Mouse (Mus musculus) heart, embryonic 14.5 days (tissue): ENCODE measurements around the gene Prkg1. TPM values are rescaled to one million over a fixed set of nuclear protein-coding genes. Genes with fewer than 3 reads are reported as not detected.

Source experiments
- ATAC-seq: fragments of 200-750 bp; cut with Nextera tagmentation; 2 replicates; pipeline ENCODE4 v1.8.0; 2017; ENCODE audit warnings: low read depth, moderate TSS enrichment; ENCODE audit not compliant: insufficient number of reproducible peaks, insufficient read depth, low FRiP score
- H3K27ac ChIP-seq, 2 experiments: fragments of 200-500 bp in 1 of 2; fragments of 300-500 bp in 1 of 2; sonication (generic) in 1 of 2; replicated peaks in 1 of 2; 2 replicates each; pipeline ENCODE4 v1.5.1; 2012 to 2014; ENCODE audit warnings: low read depth in 2 of 2, low read length in 2 of 2, control low read depth in 1 of 2, mild to moderate bottlenecking in 1 of 2, mixed read lengths in 1 of 2; ENCODE audit not compliant: control insufficient read depth in 1 of 2, insufficient read depth in 1 of 2
- H3K27me3 ChIP-seq: fragments of 300-500 bp; sonication (generic); 2 replicates; pipeline ENCODE4 v1.6.1; 2014; ENCODE audit warnings: mild to moderate bottlenecking, low read length, control low read depth; ENCODE audit not compliant: control insufficient read depth, insufficient read depth
- H3K36me3 ChIP-seq: fragments of 300-500 bp; sonication (generic); 2 replicates; pipeline ENCODE4 v1.6.1; 2014; ENCODE audit warnings: mild to moderate bottlenecking, control low read depth, low read length, mixed read lengths; ENCODE audit not compliant: control insufficient read depth, insufficient read depth
- H3K4me1 ChIP-seq, 2 experiments: fragments of 200-500 bp in 1 of 2; fragments of 300-500 bp in 1 of 2; sonication (generic) in 1 of 2; 2 replicates each; pipeline ENCODE4 v1.6.1; 2012 to 2014; ENCODE audit warnings: low read length in 2 of 2, control low read depth in 1 of 2, mixed read lengths in 1 of 2; ENCODE audit not compliant: control insufficient read depth in 2 of 2, insufficient read depth in 2 of 2
- H3K4me2 ChIP-seq: fragments of 300-500 bp; sonication (generic); 2 replicates; pipeline ENCODE4 v1.6.1; 2014; ENCODE audit warnings: mild to moderate bottlenecking, low read length
- H3K4me3 ChIP-seq, 2 experiments: fragments of 200-500 bp in 1 of 2; fragments of 300-500 bp in 1 of 2; sonication (generic) in 1 of 2; 2 replicates each; pipeline ENCODE4 v1.5.1; 2012 to 2014; ENCODE audit warnings: low read length in 2 of 2, mild to moderate bottlenecking in 2 of 2, control low read depth in 1 of 2, low read depth in 1 of 2, moderate library complexity in 1 of 2; ENCODE audit not compliant: control insufficient read depth in 1 of 2, insufficient read depth in 1 of 2
- H3K9ac ChIP-seq: fragments of 300-500 bp; sonication (generic); 2 replicates; pipeline ENCODE4 v1.6.1; 2014; ENCODE audit warnings: mild to moderate bottlenecking, low read length
- H3K9me3 ChIP-seq: fragments of 300-500 bp; sonication (generic); 2 replicates; pipeline ENCODE4 v1.6.1; 2016; ENCODE audit warnings: low read length, control low read depth; ENCODE audit not compliant: control insufficient read depth
- WGBS: fragments of 180-500 bp; shearing (Covaris S2); extraction: QIAGEN DNeasy Blood & Tissue Kit; methylation state at CpG from one replicate; pipeline ENCODE4 v1.1.7; 2014; 5-methylcytosine and 5-hydroxymethylcytosine counted together
- polyA plus RNA-seq: library from polyadenylated mRNA; unstranded; fragments of >200 nt; fragmentation: Nextera tagmentation; extraction: Ambion mirVana; gene quantifications from 2 replicates; pipeline ENCODE4 v1.2.1, GENCODE M21; 2014

Gene Prkg1
- polyA plus RNA-seq, 1 experiment from 2014 or later = 9.6 TPM

- no peak overlapping the region for H3K9ac ChIP-seq
- 70% methylated on average over 4 of the region's 4 CpGs for WGBS
- no peak for ATAC-seq
- H3K4me3 ChIP-seq = no peak overlapping the region
- no peak overlapping the region for H3K27ac ChIP-seq
- H3K36me3 ChIP-seq = no peaks in the 10 kb centered on the region
- H3K4me1 ChIP-seq = no peaks in the 10 kb centered on the region
- H3K4me2 ChIP-seq = no peak overlapping the region
- no peaks in the 10 kb centered on the region for H3K27me3 ChIP-seq
- H3K9me3 ChIP-seq = no peaks in the 10 kb centered on the region
Observed at GRCm38 (mm10) chr19:30990390-30990789, 774.4 kb downstream of the Prkg1 start.

- 89% methylated on average over 4 of the region's 4 CpGs for WGBS
- no peak for ATAC-seq
- H3K27me3 ChIP-seq = no peaks in the 10 kb centered on the region
- no peak overlapping the region for H3K4me2 ChIP-seq
- H3K9ac ChIP-seq = no peak overlapping the region
- H3K4me3 ChIP-seq = no peak overlapping the region
- no peak overlapping the region for H3K27ac ChIP-seq
- H3K36me3 ChIP-seq = no peaks in the 10 kb centered on the region
- H3K9me3 ChIP-seq = no peaks in the 10 kb centered on the region
- no peaks in the 10 kb centered on the region for H3K4me1 ChIP-seq
Observed at GRCm38 (mm10) chr19:30982436-30982835, 782.4 kb downstream of the Prkg1 start.

GRCm38 (mm10) chr19:30978096-30978495 lies 786.7 kb downstream of the Prkg1 start:
- H3K4me1 ChIP-seq = no peaks in the 10 kb centered on the region
- WGBS = 80% methylated on average over 4 of the region's 4 CpGs

GRCm38 (mm10) chr19:30950610-30951009 lies 814.2 kb downstream of the Prkg1 start:
- ATAC-seq = no peak
- Histone ChIP-seq H3K4me3 (no peak overlapping the region), H3K27ac (no peak overlapping the region), H3K9ac (no peak overlapping the region), H3K36me3 (no peaks in the 10 kb centered on the region), H3K4me1 (no peaks in the 10 kb centered on the region; a peak in 1 of 4 replicates), H3K27me3 (no peaks in the 10 kb centered on the region), H3K9me3 (no peaks in the 10 kb centered on the region), H3K4me2 (no peak overlapping the region)
- 73% methylated on average over 3 of the region's 3 CpGs for WGBS

More at GRCm38 (mm10) chr19:30978096-30978495, 786.7 kb downstream of the Prkg1 start:
- Histone ChIP-seq H3K9me3 (no peaks in the 10 kb centered on the region), H3K27ac (no peak overlapping the region), H3K4me3 (no peak overlapping the region), H3K9ac (no peak overlapping the region), H3K36me3 (no peaks in the 10 kb centered on the region), H3K27me3 (no peaks in the 10 kb centered on the region), H3K4me2 (no peak overlapping the region)
- no peak for ATAC-seq

- H3K27ac ChIP-seq = no peak overlapping the region
- 61% methylated on average over 1 of the region's 1 CpGs for WGBS
- H3K27me3 ChIP-seq = no peaks in the 10 kb centered on the region
- H3K4me1 ChIP-seq = no peaks in the 10 kb centered on the region; a peak in 1 of 4 replicates
- H3K9me3 ChIP-seq = no peaks in the 10 kb centered on the region
- H3K4me2 ChIP-seq = no peak overlapping the region
- ATAC-seq = no peak
- no peak overlapping the region for H3K4me3 ChIP-seq
- H3K9ac ChIP-seq = no peak overlapping the region
- no peaks in the 10 kb centered on the region for H3K36me3 ChIP-seq
Observed at GRCm38 (mm10) chr19:30948202-30948601, 816.6 kb downstream of the Prkg1 start.

- Histone ChIP-seq H3K4me3 (no peak overlapping the region), H3K27ac (peak overlapping the region in 1 of 2 experiments; percentile 20; a peak in 3 of 4 replicates), H3K27me3 (no peaks in the 10 kb centered on the region), H3K9ac (no peak overlapping the region), H3K4me1 (peaks cover 0 to 5% of the 10 kb centered on the region in 2 experiments; a peak in 2 of 4 replicates), H3K36me3 (no peaks in the 10 kb centered on the region), H3K9me3 (no peaks in the 10 kb centered on the region), H3K4me2 (no peak overlapping the region)
- peak; percentile 78 for ATAC-seq
- 15% methylated on average over 5 of the region's 5 CpGs for WGBS
Observed at GRCm38 (mm10) chr19:30942369-30942992, 822.4 kb downstream of the Prkg1 start.

- no peak overlapping the region for H3K27ac ChIP-seq
- H3K4me3 ChIP-seq = no peak overlapping the region
- no peaks in the 10 kb centered on the region for H3K9me3 ChIP-seq
- WGBS = 75% methylated on average over 2 of the region's 2 CpGs
- H3K36me3 ChIP-seq = no peaks in the 10 kb centered on the region
- no peak overlapping the region for H3K9ac ChIP-seq
- peaks cover 0 to 5% of the 10 kb centered on the region in 2 experiments; a peak in 2 of 4 replicates for H3K4me1 ChIP-seq
- H3K27me3 ChIP-seq = no peaks in the 10 kb centered on the region
- H3K4me2 ChIP-seq = no peak overlapping the region
- no peak for ATAC-seq
Observed at GRCm38 (mm10) chr19:30938058-30938457, 826.8 kb downstream of the Prkg1 start.
